Mouse (Mus musculus) CH12.LX (cell line): ENCODE measurements at regions not wholly inside any gene's neighbourhood (a gene's known extent, or its start where the extent isn't known, plus 50 kb on each side); places are given as distances from the start of the nearest gene placed in this dataset.

Source experiments
- DNase-seq: peaks from one replicate; pipeline ENCODE4 v3.0.0-alpha.2; 2013; ENCODE audit errors: extremely low read depth
- H3K27ac ChIP-seq: 2 replicates; pipeline ENCODE4 v1.5.1; 2012; ENCODE audit warnings: low read depth, mild to moderate bottlenecking, control low read depth, moderate library complexity; ENCODE audit not compliant: insufficient read depth
- H3K27me3 ChIP-seq: replicated peaks from 2 replicates; pipeline ENCODE3; 2012; ENCODE audit warnings: inconsistent platforms
- H3K36me3 ChIP-seq, 2 experiments: replicated peaks in 1 of 2; 2 replicates each; pipeline versions ENCODE3 to v1.6.1; 2012; ENCODE audit warnings: inconsistent platforms in 1 of 2, low read length in 1 of 2, mild to moderate bottlenecking in 1 of 2, mixed read lengths in 1 of 2, moderate library complexity in 1 of 2; ENCODE audit not compliant: control insufficient read depth in 1 of 2, insufficient read depth in 1 of 2
- H3K4me1 ChIP-seq, 2 experiments: 2 replicates each; pipeline ENCODE4 v1.6.1; 2012; ENCODE audit warnings: inconsistent platforms in 1 of 2, moderate library complexity in 1 of 2; ENCODE audit not compliant: insufficient read depth in 2 of 2, control insufficient read depth in 1 of 2
- H3K4me2 ChIP-seq: 2 replicates; pipeline ENCODE4 v1.6.1; 2012; ENCODE audit warnings: low read depth, mild to moderate bottlenecking, control low read depth; ENCODE audit not compliant: poor library complexity, insufficient read depth, severe bottlenecking
- H3K4me3 ChIP-seq, 3 experiments: fragments of 150-350 bp in 1 of 3; sonication (generic) in 1 of 3; replicated peaks in 1 of 3; 2 replicates each; pipeline versions ENCODE3 to v1.5.1; 2011 to 2012; ENCODE audit warnings: low read depth in 2 of 3, low read length in 2 of 3, mild to moderate bottlenecking in 2 of 3, moderate library complexity in 2 of 3, control low read depth in 1 of 3, improper control_type of control experiment in 1 of 3, inconsistent platforms in 1 of 3, mixed read lengths in 1 of 3; ENCODE audit not compliant: poor library complexity in 1 of 3
- H3K79me2 ChIP-seq: replicated peaks from 2 replicates; pipeline ENCODE4 v1.6.1; 2012; ENCODE audit warnings: mild to moderate bottlenecking, moderate library complexity; ENCODE audit not compliant: control insufficient read depth, poor library complexity, insufficient read depth, severe bottlenecking; ENCODE audit errors: extremely low read depth
- H3K9ac ChIP-seq: 2 replicates; pipeline ENCODE4 v1.6.1; 2012; ENCODE audit warnings: low read depth, mild to moderate bottlenecking, control low read depth, moderate library complexity; ENCODE audit not compliant: insufficient read depth
- H3K9me3 ChIP-seq: replicated peaks from 2 replicates; pipeline ENCODE3; 2012; ENCODE audit warnings: low read length, inconsistent platforms, mixed read lengths
- BHLHE40 ChIP-seq: IDR thresholded peaks from 2 replicates; pipeline ENCODE4 v1.6.1; 2011; ENCODE audit warnings: mild to moderate bottlenecking, low read depth, low read length, improper control_type of control experiment
- CHD1 ChIP-seq: IDR thresholded peaks from 2 replicates; pipeline ENCODE4 v1.6.1; 2012; ENCODE audit warnings: low read depth, low read length, improper control_type of control experiment, inconsistent platforms
- CHD2 ChIP-seq: IDR thresholded peaks from 2 replicates; pipeline ENCODE4 v1.6.1; 2011; ENCODE audit warnings: low read length, improper control_type of control experiment
- ELF1 ChIP-seq: IDR thresholded peaks from 2 replicates; pipeline ENCODE4 v1.6.1; 2014; ENCODE audit warnings: low read depth, mild to moderate bottlenecking, inconsistent platforms, low read length, improper control_type of control experiment
- EP300 ChIP-seq: IDR thresholded peaks from 2 replicates; pipeline ENCODE4 v1.6.1; 2011; ENCODE audit warnings: low read length, improper control_type of control experiment
- GABPA ChIP-seq: IDR thresholded peaks from 2 replicates; pipeline ENCODE4 v1.6.1; 2012; ENCODE audit warnings: low read depth, low read length, improper control_type of control experiment, inconsistent platforms; ENCODE audit not compliant: insufficient replicate concordance
- IRF4 ChIP-seq: IDR thresholded peaks from 2 replicates; pipeline ENCODE4 v1.6.1; 2014; ENCODE audit warnings: low read depth, mild to moderate bottlenecking, inconsistent platforms, low read length, improper control_type of control experiment
- JUN ChIP-seq: IDR thresholded peaks from 2 replicates; pipeline ENCODE4 v1.6.1; 2011; ENCODE audit warnings: low read depth, mild to moderate bottlenecking, low read length, improper control_type of control experiment, moderate library complexity; ENCODE audit not compliant: insufficient read depth
- MAX ChIP-seq: IDR thresholded peaks from 2 replicates; pipeline ENCODE4 v1.6.1; 2011; ENCODE audit warnings: low read length, improper control_type of control experiment
- MAZ ChIP-seq: IDR thresholded peaks from 2 replicates; pipeline ENCODE4 v1.6.1; 2012; ENCODE audit warnings: low read depth, mild to moderate bottlenecking, inconsistent platforms, low read length, improper control_type of control experiment, moderate library complexity
- NELFE ChIP-seq: IDR thresholded peaks from 2 replicates; pipeline ENCODE4 v1.6.1; 2011; ENCODE audit warnings: low read depth, low read length, improper control_type of control experiment
- PAX5 ChIP-seq: IDR thresholded peaks from 2 replicates; pipeline ENCODE4 v1.6.1; 2012; ENCODE audit warnings: low read length, inconsistent platforms, mixed read lengths
- POLR2A ChIP-seq: IDR thresholded peaks from 2 replicates; pipeline ENCODE4 v1.6.1; 2011; ENCODE audit warnings: low read depth, mild to moderate bottlenecking, improper control_type of control experiment, low read length
- RAD21 ChIP-seq: IDR thresholded peaks from 2 replicates; pipeline ENCODE4 v1.6.1; 2011; ENCODE audit warnings: low read depth, mild to moderate bottlenecking, low read length, improper control_type of control experiment, moderate library complexity
- RCOR1 ChIP-seq: conservative IDR thresholded peaks from 2 replicates; pipeline ENCODE4 v1.6.1; 2012; ENCODE audit warnings: low read depth, mild to moderate bottlenecking, inconsistent platforms, low read length, improper control_type of control experiment
- SIN3A ChIP-seq: IDR thresholded peaks from 2 replicates; pipeline ENCODE4 v1.6.1; 2012; ENCODE audit warnings: low read length, improper control_type of control experiment, inconsistent platforms
- TBP ChIP-seq: conservative IDR thresholded peaks from 2 replicates; pipeline ENCODE4 v1.6.1; 2011; ENCODE audit warnings: low read depth, low read length, improper control_type of control experiment
- UBTF ChIP-seq: IDR thresholded peaks from 2 replicates; pipeline ENCODE4 v1.6.1; 2012; ENCODE audit warnings: low read depth, mild to moderate bottlenecking, inconsistent platforms, low read length, improper control_type of control experiment, moderate library complexity
- USF1 ChIP-seq: IDR thresholded peaks from 2 replicates; pipeline ENCODE4 v1.6.1; 2014; ENCODE audit warnings: low read depth, mild to moderate bottlenecking, inconsistent platforms, low read length, improper control_type of control experiment
- USF2 ChIP-seq: conservative IDR thresholded peaks from 2 replicates; pipeline ENCODE4 v1.6.1; 2011; ENCODE audit warnings: low read depth, low read length, improper control_type of control experiment
- ZMIZ1 ChIP-seq: IDR thresholded peaks from 2 replicates; pipeline ENCODE4 v1.6.1; 2012; ENCODE audit warnings: low read depth, mild to moderate bottlenecking, inconsistent platforms, low read length, improper control_type of control experiment
- ZNF384 ChIP-seq: IDR thresholded peaks from 2 replicates; pipeline ENCODE4 v1.6.1; 2012; ENCODE audit warnings: low read depth, low read length, improper control_type of control experiment, inconsistent platforms
- dilution Hi-C: fragments of 300-500 bp; cut with MboI; formaldehyde crosslinking; loops from 2 replicates; pipeline ENCODE4 v1.14.3; 2020; ENCODE audit warnings: low sequenced_read_pairs; ENCODE audit not compliant: extremely low pct_unique_long_range_greater_than_20kb, extremely low pct_ligation_motif_present
- in situ Hi-C: fragments of 300-500 bp; cut with MboI; formaldehyde crosslinking; loops from 3 replicates; pipeline ENCODE4 v1.14.3; 2019; ENCODE audit warnings: low sequenced_read_pairs, low pct_ligation_motif_present, low pct_unique_long_range_greater_than_20kb, mixed read lengths

GRCm38 (mm10) chr5:53407646-53408045, 58.3 kb upstream of the Rbpj start (continued):
- 0 out of 2 replicates have a peak, but pooled peaks have one; percentile 33 for TF ChIP-seq POLR2A
- peak; percentile 77 for TF ChIP-seq EP300
- no peak for TF ChIP-seq RCOR1
- TF ChIP-seq MAX, result 0 out of 2 replicates have a peak, but pooled peaks have one; percentile 21
- TF ChIP-seq PAX5, result no peak
- peak; percentile 56; the same call in 1 of the 2 replicates for TF ChIP-seq SIN3A
- TF ChIP-seq UBTF, result 0 out of 2 replicates have a peak, but pooled peaks have one; percentile 13
- TF ChIP-seq RAD21, result peak; percentile 29
- TF ChIP-seq BHLHE40, result peak; percentile 51
- no peak for TF ChIP-seq CHD2
- TF ChIP-seq JUN, result no peak
- no peak for TF ChIP-seq GABPA
- no peak for TF ChIP-seq ELF1
- TF ChIP-seq USF1, result no peak; the same call in 1 of the 2 replicates
- TF ChIP-seq MAZ, result 0 out of 2 replicates have a peak, but pooled peaks have one; percentile 49
- TF ChIP-seq, all 38 proteins: peak for 16

- peak overlapping the region; percentile 68 for H3K4me2 ChIP-seq
- no peaks in the 10 kb centered on the region for H3K27me3 ChIP-seq
- H3K4me1 ChIP-seq, result peaks cover 41 to 84% of the 10 kb centered on the region in 2 experiments
- peak; percentile 55 for DNase-seq
- TF ChIP-seq RCOR1 (no peak), BHLHE40 (peak; percentile 71), USF2 (no peak), ZMIZ1 (no peak), ZNF384 (no peak), PAX5 (no peak), SIN3A (no peak), CHD1 (0 out of 2 replicates have a peak, but pooled peaks have one; percentile 46), NELFE (0 out of 2 replicates have a peak, but pooled peaks have one; percentile 24), TBP (0 out of 2 replicates have a peak, but pooled peaks have one; percentile 52), IRF4 (no peak)
- H3K9ac ChIP-seq, result peak overlapping the region; percentile 43; the same call in 1 of the 2 replicates
- in situ Hi-C loops (loop anchor here (10.0 kb wide), 2 partner anchors 117 to 187 kb away; no protein-coding TSS in a partner anchor), dilution Hi-C loops (no loop called here)
- no peaks in the 10 kb centered on the region for H3K9me3 ChIP-seq
- peak overlapping the region; percentile 75 for H3K27ac ChIP-seq
- no peaks in the 10 kb centered on the region for H3K79me2 ChIP-seq
- peaks cover 0 to 9% of the 10 kb centered on the region in 2 experiments for H3K36me3 ChIP-seq
- H3K4me3 ChIP-seq, result peak overlapping the region; percentile 25 to 36 (median 36)
These were observed 57.7 kb upstream of the Rbpj start for GRCm38 (mm10) chr5:53408235-53408634.
